Mouse (Mus musculus) embryonic facial prominence, embryonic 12.5 days (tissue): Measurements from ENCODE around the gene Gm20517. TPM values are rescaled to one million over a fixed set of nuclear protein-coding genes. Genes with fewer than 3 reads are reported as not detected.
"Not testable (repeated sequence)": the region's sequence is repeated elsewhere in the genome, so short reads cannot be mapped to it uniquely, and the experiment has no call there.

Experiments
- ATAC-seq: fragments of 200-750 bp; cut with Nextera tagmentation; 2 replicates; pipeline ENCODE4 v1.8.0; 2017; ENCODE audit not compliant: insufficient number of reproducible peaks, insufficient read depth, low FRiP score, low TSS enrichment
- H3K27ac ChIP-seq: fragments of 300-500 bp; sonication (generic); 2 replicates; pipeline ENCODE4 v1.5.1; 2016; ENCODE audit warnings: mild to moderate bottlenecking
- H3K27me3 ChIP-seq: fragments of 300-500 bp; sonication (generic); 2 replicates; pipeline ENCODE4 v1.6.1; 2016; ENCODE audit warnings: mild to moderate bottlenecking, moderate library complexity
- H3K36me3 ChIP-seq: fragments of 300-500 bp; sonication (generic); 2 replicates; pipeline ENCODE4 v1.6.1; 2016; ENCODE audit warnings: mild to moderate bottlenecking
- H3K4me1 ChIP-seq: fragments of 300-500 bp; sonication (generic); 2 replicates; pipeline ENCODE4 v1.6.1; 2016
- H3K4me2 ChIP-seq: fragments of 300-500 bp; sonication (generic); replicated peaks from 2 replicates; pipeline ENCODE4 v1.6.1; 2016; ENCODE audit warnings: mild to moderate bottlenecking, moderate library complexity
- H3K4me3 ChIP-seq: fragments of 300-500 bp; sonication (generic); 2 replicates; pipeline ENCODE4 v1.5.1; 2016; ENCODE audit warnings: mild to moderate bottlenecking
- H3K9ac ChIP-seq: fragments of 300-500 bp; sonication (generic); 2 replicates; pipeline ENCODE4 v1.6.1; 2016; ENCODE audit warnings: mild to moderate bottlenecking, moderate library complexity
- H3K9me3 ChIP-seq: fragments of 300-500 bp; sonication (generic); 2 replicates; pipeline ENCODE4 v1.6.1; 2016; ENCODE audit warnings: mild to moderate bottlenecking, moderate library complexity
- WGBS: fragments of 180-500 bp; shearing (Covaris S2); methylation state at CpG from one replicate; pipeline ENCODE4 v1.1.7; 2016; 5-methylcytosine and 5-hydroxymethylcytosine counted together
- polyA plus RNA-seq: library from polyadenylated mRNA; unstranded; fragments of >200 nt; fragmentation: Nextera tagmentation; extraction: Ambion mirVana; gene quantifications from 2 replicates; pipeline ENCODE4 v1.2.1, GENCODE M21; 2016

The Gm20517 gene
- polyA plus RNA-seq, 1 experiment from 2014 or later: 1.6 TPM

DNA sequence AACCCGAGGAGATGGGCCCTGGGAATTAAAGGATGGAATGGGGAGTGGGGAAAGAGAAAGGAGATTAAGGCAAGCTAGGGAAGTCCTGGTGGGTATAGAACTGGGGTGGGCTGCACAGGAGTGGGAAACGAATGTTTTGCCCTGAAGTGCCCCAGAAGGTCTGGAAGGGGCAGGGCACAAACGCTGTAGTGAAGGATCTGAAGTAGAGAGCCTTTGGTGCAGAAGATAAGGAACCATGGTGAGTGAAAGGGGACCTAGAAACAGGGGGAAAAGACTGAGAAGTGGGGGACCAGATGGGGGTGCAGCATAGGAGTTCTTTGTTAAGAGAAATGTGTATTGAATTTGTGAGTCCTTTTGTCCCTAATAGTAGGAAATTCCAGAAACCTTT, 19.3 kb downstream of the Gm20517 start, which contains the start of gene Usp49:
Gene Usp49, plus strand, starts transcription at position 13 of the 388 bp plus-strand sequence.
- Histone ChIP-seq H3K4me1 (peaks cover 31% of the 10 kb centered on the region), H3K9me3 (no peaks in the 10 kb centered on the region), H3K4me3 (peak within 1 kb of the TSS; percentile 67), H3K9ac (peak within 1 kb of the TSS; percentile 70), H3K27me3 (no peaks in the 10 kb centered on the region), H3K4me2 (peak within 1 kb of the TSS; percentile 94), H3K27ac (peak within 1 kb of the TSS; percentile 97), H3K36me3 (peaks cover 14% of the 10 kb centered on the region; the same call in 1 of the 2 replicates)
- no peak for ATAC-seq
- WGBS: 0% methylated on average over 3 of the region's 3 CpGs

DNA sequence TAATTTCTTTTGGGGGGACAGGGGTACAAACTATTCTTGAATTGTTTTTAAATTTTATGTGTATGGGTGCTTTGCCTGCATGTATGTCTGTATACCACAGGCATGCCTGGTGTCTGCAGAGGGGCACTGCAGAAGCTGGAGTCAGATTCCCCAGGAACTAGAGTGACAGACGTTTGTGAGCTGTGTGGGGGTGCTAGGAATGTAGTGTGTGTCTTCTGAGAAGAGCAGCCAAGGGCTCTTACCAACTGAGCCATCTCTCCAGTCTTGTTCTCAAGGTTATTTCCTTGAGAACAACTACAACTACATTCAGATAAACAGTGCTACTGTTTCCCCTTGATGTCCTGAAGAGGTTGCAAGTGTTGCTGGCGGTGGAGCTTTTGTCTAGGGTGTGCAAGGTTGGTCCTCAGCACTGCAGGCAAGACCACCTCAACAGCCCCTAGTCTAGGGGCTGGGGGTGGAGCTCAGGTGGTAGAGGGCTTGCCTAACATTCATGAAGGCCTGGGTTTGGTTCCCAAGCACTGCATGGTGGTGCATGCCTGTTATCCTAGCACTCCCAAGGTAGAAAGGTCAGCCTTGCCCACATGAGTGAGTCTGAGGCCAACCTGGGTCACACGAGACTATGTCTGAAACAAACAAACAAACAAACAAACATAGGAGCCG, 20.9 kb downstream of the Gm20517 start:
- Histone ChIP-seq H3K27me3 (no peaks in the 10 kb centered on the region), H3K4me1 (peaks cover 31% of the 10 kb centered on the region), H3K9ac (no peak overlapping the region), H3K4me2 (no peak overlapping the region), H3K9me3 (no peaks in the 10 kb centered on the region), H3K4me3 (no peak overlapping the region), H3K36me3 (peaks cover 7% of the 10 kb centered on the region; the same call in 1 of the 2 replicates), H3K27ac (no peak overlapping the region)
- ATAC-seq: no peak
- WGBS: 74% methylated on average over 4 of the region's 4 CpGs

DNA sequence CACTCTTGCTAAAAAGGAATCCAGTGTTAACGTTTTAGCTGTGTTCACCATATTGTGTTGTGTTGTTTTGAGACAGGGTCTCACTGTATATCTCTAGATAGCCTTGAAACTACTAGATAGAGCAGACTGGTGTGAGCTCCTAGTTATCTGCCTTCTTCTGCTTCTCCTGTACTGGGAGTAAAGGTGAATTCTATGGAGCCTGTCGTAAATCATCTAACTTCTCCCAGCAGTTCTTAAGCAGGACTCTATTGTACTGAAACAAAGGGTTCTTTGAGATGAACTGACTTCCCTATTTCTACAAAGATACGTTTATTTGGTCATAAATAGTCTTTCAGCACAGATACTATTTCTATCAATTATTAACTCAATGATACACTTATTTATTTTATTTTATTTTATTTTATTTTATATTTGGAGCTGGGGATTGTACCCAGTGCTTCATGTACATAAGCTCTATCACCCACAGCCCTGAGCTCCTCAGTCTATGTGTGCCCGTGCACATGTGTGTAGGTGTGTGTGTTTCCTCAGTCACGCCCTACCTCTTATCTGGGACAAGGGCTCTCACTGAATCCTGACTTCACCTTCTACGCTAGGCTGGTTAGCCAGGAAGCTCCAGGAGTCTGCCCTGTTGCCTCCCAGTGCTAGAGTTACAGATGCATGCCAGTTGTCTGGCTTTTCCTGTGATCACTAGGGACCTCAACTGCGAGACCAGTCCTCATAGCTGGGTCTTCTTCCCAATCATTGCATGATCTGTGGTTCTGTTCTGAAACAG, 22.8 kb downstream of the Gm20517 start:
- Histone ChIP-seq H3K27ac (no peak overlapping the region), H3K27me3 (no peaks in the 10 kb centered on the region), H3K36me3 (peaks cover 7% of the 10 kb centered on the region; the same call in 1 of the 2 replicates), H3K4me3 (no peak overlapping the region), H3K9ac (no peak overlapping the region), H3K4me1 (peaks cover 22% of the 10 kb centered on the region), H3K4me2 (no peak overlapping the region), H3K9me3 (no peaks in the 10 kb centered on the region)
- 82% methylated on average over 7 of the region's 7 CpGs for WGBS
- ATAC-seq: no peak

DNA sequence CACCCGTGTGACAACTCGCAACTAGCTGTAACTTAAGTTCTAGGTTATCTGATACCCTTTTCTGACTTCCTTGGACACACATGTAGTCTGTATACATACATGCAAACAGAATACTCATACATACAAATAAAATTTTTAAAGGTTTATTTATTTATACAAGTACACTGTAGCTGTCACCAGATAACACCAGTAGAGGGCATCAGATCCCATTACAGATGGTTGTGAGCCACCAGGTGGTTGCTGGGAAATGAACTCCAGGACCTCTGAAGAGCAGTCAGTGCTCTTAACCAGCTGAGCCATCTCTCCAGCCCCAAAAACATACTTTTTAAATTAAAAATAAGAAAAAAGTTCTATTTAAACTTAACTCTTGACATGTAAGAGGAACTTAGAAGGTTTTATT, 31.6 kb downstream of the Gm20517 start:
- Histone ChIP-seq H3K27me3 (no peaks in the 10 kb centered on the region), H3K4me3 (no peak overlapping the region), H3K27ac (no peak overlapping the region), H3K36me3 (no peaks in the 10 kb centered on the region), H3K4me2 (no peak overlapping the region), H3K9me3 (no peaks in the 10 kb centered on the region), H3K4me1 (no peaks in the 10 kb centered on the region), H3K9ac (no peak overlapping the region)
- ATAC-seq: no peak
- 85% methylated on average over 2 of the region's 2 CpGs for WGBS

DNA sequence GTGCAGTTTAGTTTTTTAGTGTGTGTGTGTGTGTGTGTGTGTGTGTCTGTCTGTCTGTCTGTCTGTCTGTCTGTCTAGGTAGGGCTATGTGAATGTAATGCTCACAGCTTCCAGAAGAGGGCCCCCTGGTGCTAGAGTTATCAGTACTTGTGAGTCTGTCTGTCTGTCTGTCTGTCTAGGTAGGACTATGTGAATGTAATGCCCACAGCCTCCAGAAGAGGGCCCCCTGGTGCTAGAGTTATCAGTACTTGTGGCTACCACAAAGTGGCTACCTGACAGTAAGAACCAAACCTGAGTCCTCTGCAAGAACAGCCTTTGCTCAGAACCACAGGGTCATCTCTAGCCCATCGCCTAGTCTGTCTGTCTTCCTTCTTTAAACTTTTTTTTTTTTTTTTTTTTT, 35.3 kb downstream of the Gm20517 start:
- Histone ChIP-seq H3K4me3 (no peak overlapping the region), H3K9ac (no peak overlapping the region), H3K27ac (no peak overlapping the region), H3K4me2 (no peak overlapping the region), H3K36me3 (no peaks in the 10 kb centered on the region), H3K9me3 (no peaks in the 10 kb centered on the region), H3K27me3 (no peaks in the 10 kb centered on the region), H3K4me1 (no peaks in the 10 kb centered on the region)
- WGBS: 73% methylated on average over 1 of the region's 1 CpGs
- no peak for ATAC-seq

- no peak for ATAC-seq
- H3K4me2 ChIP-seq: no peak overlapping the region
- no peaks in the 10 kb centered on the region for H3K4me1 ChIP-seq
- no peak overlapping the region for H3K4me3 ChIP-seq
- H3K27ac ChIP-seq: no peak overlapping the region
- no peaks in the 10 kb centered on the region for H3K9me3 ChIP-seq
- no peak overlapping the region for H3K9ac ChIP-seq
- WGBS: 77% methylated on average over 4 of the region's 4 CpGs
- H3K36me3 ChIP-seq: peaks cover 6% of the 10 kb centered on the region; the same call in 1 of the 2 replicates
- H3K27me3 ChIP-seq: no peaks in the 10 kb centered on the region
Observed at GRCm38 (mm10) chr17:47648966-47649365, 37.6 kb downstream of the Gm20517 start.

GRCm38 (mm10) chr17:47651953-47652352, 40.6 kb downstream of the Gm20517 start:
- no peak for ATAC-seq

DNA sequence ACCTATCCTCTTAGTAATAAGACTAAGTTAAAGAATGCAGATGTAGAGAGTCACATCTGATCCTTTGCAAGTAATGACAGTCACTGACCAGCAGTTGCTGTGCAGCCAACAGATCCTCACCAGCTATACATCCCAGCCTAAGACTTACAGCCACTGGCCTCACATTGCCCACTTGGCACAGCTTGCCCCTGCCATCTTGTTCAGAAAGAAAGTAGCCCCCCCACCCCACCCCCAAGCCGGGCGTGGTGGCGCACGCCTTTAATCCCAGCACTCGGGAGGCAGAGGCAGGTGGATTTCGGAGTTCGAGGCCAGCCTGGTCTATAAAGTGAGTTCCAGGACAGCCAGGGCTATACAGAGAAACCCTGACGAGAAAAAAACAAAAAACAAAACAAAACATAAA, 43.0 kb downstream of the Gm20517 start:
- H3K27ac ChIP-seq, H3K4me2 ChIP-seq, H3K4me3 ChIP-seq, H3K27me3 ChIP-seq, H3K4me1 ChIP-seq, H3K9ac ChIP-seq, H3K9me3 ChIP-seq, ATAC-seq, H3K36me3 ChIP-seq: not testable (repeated sequence)
- WGBS: 87% methylated on average over 8 of the region's 8 CpGs

More at GRCm38 (mm10) chr17:47651953-47652352, 40.6 kb downstream of the Gm20517 start:
- Histone ChIP-seq H3K4me3 (no peak overlapping the region), H3K36me3 (peaks cover 6% of the 10 kb centered on the region; the same call in 1 of the 2 replicates), H3K27me3 (no peaks in the 10 kb centered on the region), H3K9ac (no peak overlapping the region), H3K9me3 (no peaks in the 10 kb centered on the region), H3K4me1 (no peaks in the 10 kb centered on the region), H3K4me2 (no peak overlapping the region), H3K27ac (no peak overlapping the region)
- WGBS: 74% methylated on average over 2 of the region's 2 CpGs

DNA sequence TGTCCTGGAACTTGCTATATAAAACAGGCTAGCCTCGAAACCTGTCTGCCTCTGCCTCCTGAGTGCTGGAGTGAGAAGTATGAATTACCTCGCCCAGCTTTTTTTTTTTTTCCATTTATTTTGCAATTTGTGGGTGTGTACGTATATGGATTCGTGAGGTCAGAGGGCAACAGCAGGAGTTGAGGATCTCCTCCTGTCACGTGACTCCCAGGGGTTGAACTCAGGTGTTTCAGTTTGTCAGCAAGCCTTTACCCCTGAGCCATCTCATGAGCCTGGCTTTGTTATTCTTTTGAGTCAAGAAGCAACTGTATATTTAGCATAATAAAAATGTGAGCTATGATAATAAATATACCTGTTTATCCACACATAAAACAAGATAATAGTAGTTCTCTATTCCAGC, 44.3 kb downstream of the Gm20517 start:
- WGBS: 81% methylated on average over 5 of the region's 5 CpGs
- ATAC-seq: no peak
- Histone ChIP-seq H3K4me2 (no peak overlapping the region), H3K4me3 (no peak overlapping the region), H3K27ac (no peak overlapping the region), H3K36me3 (peaks cover 6% of the 10 kb centered on the region; the same call in 1 of the 2 replicates), H3K9ac (no peak overlapping the region), H3K4me1 (no peaks in the 10 kb centered on the region), H3K9me3 (no peaks in the 10 kb centered on the region), H3K27me3 (no peaks in the 10 kb centered on the region)

GRCm38 (mm10) chr17:47657901-47658300, 46.5 kb downstream of the Gm20517 start:
- no peaks in the 10 kb centered on the region for H3K4me1 ChIP-seq
- no peak overlapping the region for H3K9ac ChIP-seq
- no peak overlapping the region for H3K4me3 ChIP-seq
- no peak for ATAC-seq
- WGBS: 80% methylated on average over 4 of the region's 4 CpGs
- peaks cover 6% of the 10 kb centered on the region; the same call in 1 of the 2 replicates for H3K36me3 ChIP-seq
- no peak overlapping the region for H3K27ac ChIP-seq
- no peaks in the 10 kb centered on the region for H3K9me3 ChIP-seq
- no peak overlapping the region for H3K4me2 ChIP-seq
- no peaks in the 10 kb centered on the region for H3K27me3 ChIP-seq

- Histone ChIP-seq H3K36me3 (0 out of 2 replicates have a peak, but pooled peaks cover under 1% of the 10 kb centered on the region), H3K4me1 (no peaks in the 10 kb centered on the region), H3K27ac (no peak overlapping the region), H3K9me3 (no peaks in the 10 kb centered on the region), H3K9ac (no peak overlapping the region), H3K4me2 (no peak overlapping the region), H3K4me3 (no peak overlapping the region), H3K27me3 (no peaks in the 10 kb centered on the region)
- WGBS: 81% methylated on average over 3 of the region's 3 CpGs
- no peak for ATAC-seq
Observed at GRCm38 (mm10) chr17:47658741-47659243, 47.4 kb downstream of the Gm20517 start.
